Comparison of ENCODE assay signal across 19 mouse cellular contexts in the genomic region with DNA sequence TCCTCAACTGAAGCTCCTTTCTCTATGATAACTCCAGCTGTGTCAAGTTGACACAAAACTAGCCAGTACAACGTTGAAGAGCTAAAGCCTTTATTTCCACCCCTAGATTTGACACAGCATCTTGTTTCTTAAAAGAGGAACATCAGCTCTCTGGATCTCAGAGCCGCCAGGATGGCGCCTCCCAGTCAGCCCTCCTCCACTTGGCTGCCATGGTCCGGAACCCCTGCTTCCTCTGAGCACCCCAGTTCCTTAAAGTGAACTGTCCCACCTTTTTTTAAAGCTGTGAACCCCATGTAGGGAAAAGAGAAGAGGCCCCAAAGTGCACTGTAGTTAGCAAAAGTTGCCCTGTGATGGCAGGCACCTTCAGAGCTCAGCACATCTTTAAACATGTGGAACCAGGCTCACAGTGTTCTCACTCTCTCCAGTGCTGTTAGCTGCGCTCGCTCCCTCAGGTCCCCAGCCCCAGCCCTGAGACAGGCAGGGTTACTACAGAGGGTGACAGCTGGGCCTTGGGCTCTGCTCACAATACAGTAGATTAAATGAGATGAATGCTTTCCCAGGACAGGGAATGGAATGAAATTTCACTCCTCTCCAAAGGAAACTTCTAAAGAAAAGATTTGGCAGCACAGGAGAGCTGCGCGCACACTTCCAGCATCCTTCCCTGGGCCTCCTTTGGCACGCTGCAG. TPM values are rescaled to one million over a fixed set of nuclear protein-coding genes. Genes with fewer than 3 reads are reported as not detected.
A peak's percentile ranks its signal among the peaks of the same experiment; 100 is the strongest.
DNase-seq lines count a peak whose midpoint lies in the region; ATAC-seq and TF ChIP-seq lines count a peak whose summit lies in the region.
"Had no signal": no experiment of that assay in that cellular context is flagged by ENCODE, and none has a peak within 500 bp of the region (broad histone marks: within the 10 kb centered on the region; RNA-seq: fewer than 3 reads in every experiment).

No protein-coding gene starts in this region.

- no peak for TF ChIP-seq CTCF in heart, postnatal 0 days (IDR thresholded peaks at IDR 0.05; ENCODE audit: low read depth)
- no peak for TF ChIP-seq CTCF in thymus, adult 2 months (IDR thresholded peaks at IDR 0.05; ENCODE audit: borderline replicate concordance, control insufficient read depth, extremely low read depth, insufficient read depth, low read length, poor library complexity)

- TF ChIP-seq EP300 in heart, postnatal 0 days (IDR thresholded peaks at IDR 0.05; ENCODE audit: low read depth) = no peak

- no peak overlapping the region for H3K4me3 ChIP-seq in heart, postnatal 0 days (ENCODE audit: low read depth, low read length)
- H3K4me3 ChIP-seq in limb, embryonic 15.5 days = no peak overlapping the region
- H3K4me3 ChIP-seq in thymus, adult 2 months (ENCODE audit: control insufficient read depth, insufficient read depth, low read length) = no peak overlapping the region
- H3K4me3 ChIP-seq in midbrain, embryonic 15.5 days = no peak overlapping the region
- H3K4me3 ChIP-seq: embryonic facial prominence, embryonic 13.5 days; forebrain, embryonic 13.5 days; midbrain, embryonic 13.5 days; neural tube, embryonic 12.5 days had no signal

- H3K27ac ChIP-seq in heart, postnatal 0 days (ENCODE audit: low read depth) = peak overlapping the region; percentile 19; the same call in 1 of the 2 replicates
- peak overlapping the region; percentile 70 for H3K27ac ChIP-seq in limb, embryonic 15.5 days
- no peak overlapping the region for H3K27ac ChIP-seq in thymus, adult 2 months (ENCODE audit: control insufficient read depth, insufficient read depth, low read length)
- no peak overlapping the region for H3K27ac ChIP-seq in midbrain, embryonic 15.5 days
- H3K27ac ChIP-seq: forebrain, embryonic 13.5 days; kidney, postnatal 0 days; midbrain, embryonic 13.5 days; neural tube, embryonic 12.5 days had no signal

- no peak for ATAC-seq in heart, postnatal 0 days (ENCODE audit: insufficient read depth, low read depth)
- ATAC-seq in limb, embryonic 15.5 days (ENCODE audit: insufficient number of reproducible peaks, low FRiP score, low TSS enrichment, low read depth) = no peak
- ATAC-seq in midbrain, embryonic 15.5 days (replicated peaks) = no peak
- ATAC-seq: CD4-positive, CD25-positive, alpha-beta regulatory T cell, adult 4 months; forebrain, embryonic 13.5 days; midbrain, embryonic 13.5 days; Patski had no signal

- DNase-seq in heart, postnatal 0 days (ENCODE audit: low spot score) = no peak
- DNase-seq in heart, postnatal 4 days = no peak
- DNase-seq in spleen, postnatal 36 days (ENCODE audit: low spot score in 2 of 2) = peak; percentile 35 to 39
- no peak for DNase-seq in spleen, postnatal 14 days (ENCODE audit: low spot score in 2 of 2)
- peak; percentile 70 for DNase-seq in splenic B cell, adult 2 months (ENCODE audit: low read depth, low spot score)
- no peak for DNase-seq in thymus, adult 2 months
- DNase-seq: cerebellum, postnatal 14 days; heart, postnatal 10 days; retina, postnatal 1 day; thymus, postnatal 25 days had no signal

- 80% methylated on average over 9 of the region's 9 CpGs for WGBS in heart, postnatal 0 days
- 70% methylated on average over 9 of the region's 9 CpGs for WGBS in limb, embryonic 15.5 days
- WGBS in thymus, adult 2 months = 56% methylated on average over 9 of the region's 9 CpGs
- 90% methylated on average over 9 of the region's 9 CpGs for WGBS in midbrain, embryonic 15.5 days

- no peaks in the 10 kb centered on the region for H3K27me3 ChIP-seq in heart, postnatal 0 days (ENCODE audit: control insufficient read depth, insufficient read depth, low read length)
- H3K27me3 ChIP-seq in limb, embryonic 15.5 days = no peaks in the 10 kb centered on the region
- no peaks in the 10 kb centered on the region for H3K27me3 ChIP-seq in splenic B cell, adult 2 months (ENCODE audit: control insufficient read depth, insufficient read depth, low read length, poor library complexity, severe bottlenecking)
- no peaks in the 10 kb centered on the region; the same call in 1 of the 2 replicates for H3K27me3 ChIP-seq in thymus, adult 2 months (ENCODE audit: control insufficient read depth, insufficient read depth, low read length)
- no peaks in the 10 kb centered on the region for H3K27me3 ChIP-seq in midbrain, embryonic 15.5 days (replicated peaks)
- H3K27me3 ChIP-seq: embryonic facial prominence, embryonic 13.5 days; forebrain, embryonic 13.5 days; midbrain, embryonic 13.5 days; neural tube, embryonic 12.5 days; Patski had no signal

- H3K36me3 ChIP-seq in heart, postnatal 0 days (replicated peaks; ENCODE audit: control insufficient read depth, insufficient read depth, low read length) = peaks cover 8% of the 10 kb centered on the region
- peaks cover 8% of the 10 kb centered on the region for H3K36me3 ChIP-seq in limb, embryonic 15.5 days
- no peaks in the 10 kb centered on the region for H3K36me3 ChIP-seq in splenic B cell, adult 2 months (ENCODE audit: control insufficient read depth, insufficient read depth, low read length, poor library complexity, severe bottlenecking)
- no peaks in the 10 kb centered on the region for H3K36me3 ChIP-seq in thymus, adult 2 months (ENCODE audit: control insufficient read depth, insufficient read depth, low read length)
- H3K36me3 ChIP-seq in midbrain, embryonic 15.5 days (replicated peaks) = 0 out of 2 replicates have a peak, but pooled peaks cover 3% of the 10 kb centered on the region

- H3K4me1 ChIP-seq in heart, postnatal 0 days (ENCODE audit: control insufficient read depth, insufficient read depth) = peaks cover 14% of the 10 kb centered on the region
- peaks cover 34% of the 10 kb centered on the region for H3K4me1 ChIP-seq in limb, embryonic 15.5 days
- no peaks in the 10 kb centered on the region for H3K4me1 ChIP-seq in thymus, adult 2 months (replicated peaks; ENCODE audit: control insufficient read depth, insufficient read depth, low read length)
- H3K4me1 ChIP-seq in midbrain, embryonic 15.5 days = no peaks in the 10 kb centered on the region
- H3K4me1 ChIP-seq: forebrain, embryonic 13.5 days; midbrain, embryonic 13.5 days; neural tube, embryonic 12.5 days had no signal

- no peaks in the 10 kb centered on the region for H3K9me3 ChIP-seq in heart, postnatal 0 days (replicated peaks; ENCODE audit: control insufficient read depth, low read length)
- no peaks in the 10 kb centered on the region for H3K9me3 ChIP-seq in limb, embryonic 15.5 days
- H3K9me3 ChIP-seq in midbrain, embryonic 15.5 days = no peaks in the 10 kb centered on the region
- H3K9me3 ChIP-seq: embryonic facial prominence, embryonic 13.5 days; forebrain, embryonic 13.5 days; midbrain, embryonic 13.5 days; neural tube, embryonic 12.5 days had no signal

- no peak overlapping the region for H3K9ac ChIP-seq in heart, postnatal 0 days (replicated peaks; ENCODE audit: low read depth, low read length)
- no peak overlapping the region for H3K9ac ChIP-seq in limb, embryonic 15.5 days
- no peak overlapping the region for H3K9ac ChIP-seq in midbrain, embryonic 15.5 days
- H3K9ac ChIP-seq: embryonic facial prominence, embryonic 13.5 days; forebrain, embryonic 13.5 days; midbrain, embryonic 13.5 days; neural tube, embryonic 12.5 days had no signal

- H3K4me2 ChIP-seq in heart, postnatal 0 days (ENCODE audit: low read depth, low read length) = no peak overlapping the region
- H3K4me2 ChIP-seq in limb, embryonic 15.5 days = no peak overlapping the region
- H3K4me2 ChIP-seq in midbrain, embryonic 15.5 days = no peak overlapping the region
- H3K4me2 ChIP-seq: embryonic facial prominence, embryonic 13.5 days; forebrain, embryonic 13.5 days; midbrain, embryonic 13.5 days; neural tube, embryonic 12.5 days had no signal

- no peak for TF ChIP-seq POLR2A in thymus, adult 2 months (IDR thresholded peaks at IDR 0.05; ENCODE audit: control insufficient read depth, extremely low read depth, insufficient read depth, low read length, poor library complexity)

RNA-seq across cellular contexts. Expression of a gene that starts 42.3 kb away (rescaled TPM):
- 6.3 and 13.0 TPM in 2 replicates for total RNA-seq in heart, postnatal 0 days (2014; rRNA removed; ENCODE audit: low replicate concordance)
- polyA plus RNA-seq in heart, postnatal 0 days (2015; fragmentation: Nextera tagmentation; extraction: Ambion mirVana) = 24.7 and 25.3 TPM in 2 replicates
- 10 to 100 TPM; 33.5 to 37.6 TPM for total RNA-seq in heart, postnatal 4 days (2021)
- polyA plus RNA-seq in limb, embryonic 15.5 days (2015; fragmentation: Nextera tagmentation; extraction: Ambion mirVana) = 31.0 and 36.0 TPM in 2 replicates
- 4.4 and 5.3 TPM in 2 replicates for polyA plus RNA-seq in thymus, adult 2 months (2012; rRNA removed)
- polyA plus RNA-seq in midbrain, embryonic 15.5 days (2015; fragmentation: Nextera tagmentation; extraction: Ambion mirVana) = 54.7 and 62.1 TPM in 2 replicates

Comparison
In these comparisons a context has a peak if more than half of its experiments do, and no peak if none do; other contexts are left out.
1. DNase-seq: peak in spleen, postnatal 36 days (2 of 2) and splenic B cell, adult 2 months (single experiment); none in heart, postnatal 0 days (single experiment), heart, postnatal 4 days (single experiment), spleen, postnatal 14 days (0 of 2) and thymus, adult 2 months (single experiment).
2. H3K27ac ChIP-seq: peak in heart, postnatal 0 days (single experiment) and limb, embryonic 15.5 days (single experiment); none in thymus, adult 2 months (single experiment) and midbrain, embryonic 15.5 days (single experiment).